Mouse (Mus musculus) erythroblast, embryonic 14.5 days (primary cell): ENCODE data around the gene Mavs.

Source experiments
- GATA1 ChIP-seq: IDR thresholded peaks from 2 replicates; pipeline ENCODE4 v1.6.1; 2012; ENCODE audit warnings: low read length, inconsistent platforms, mixed read lengths
- TAL1 ChIP-seq: IDR thresholded peaks from 3 replicates; pipeline ENCODE4 v1.6.1; 2012; ENCODE audit warnings: low read length, inconsistent platforms, mixed read lengths

DNA sequence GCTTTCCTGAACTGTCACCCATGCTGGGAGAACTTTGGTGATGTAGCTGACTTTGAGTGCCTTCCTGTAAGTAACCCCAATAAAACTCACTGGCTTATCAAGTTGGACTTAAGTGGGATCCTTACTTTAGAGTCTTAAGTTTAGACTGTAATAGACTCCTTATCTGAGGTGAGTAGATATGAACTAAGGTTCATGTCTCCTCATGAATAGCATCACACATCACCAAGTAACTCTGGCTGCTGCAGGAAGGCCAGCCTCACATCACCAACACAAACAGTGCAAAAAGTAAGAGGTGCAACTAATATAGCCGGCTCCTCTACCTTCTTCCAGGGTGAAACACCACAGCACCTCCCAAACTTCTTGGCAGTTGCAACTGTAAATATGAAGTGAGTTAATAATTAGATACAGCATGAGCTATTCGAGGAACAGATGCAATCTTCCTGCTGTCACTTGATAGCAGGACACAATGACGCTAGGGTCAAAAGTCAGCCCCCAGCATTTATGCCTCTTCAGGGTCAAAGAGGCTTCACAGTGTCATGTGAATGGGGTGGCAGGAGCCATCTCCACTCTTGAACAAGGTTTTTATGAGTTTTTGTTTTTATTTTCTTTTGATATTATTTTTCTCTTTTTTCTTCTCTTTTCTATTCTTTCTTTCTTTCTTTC, 11.9 kb upstream of the Mavs start:
- TF ChIP-seq TAL1 = no peak
- no peak for TF ChIP-seq GATA1
